Mouse (Mus musculus) ES-E14 (cell line): Measurements from ENCODE around the gene Zfp984. TPM values are rescaled to one million over a fixed set of nuclear protein-coding genes. Genes with fewer than 3 reads are reported as not detected.
"Not testable (repeated sequence)": the region's sequence is repeated elsewhere in the genome, so short reads cannot be mapped to it uniquely, and the experiment has no call there.

ENCODE experiments used
- DNase-seq: peaks from one replicate; pipeline ENCODE4 v3.0.0-alpha.2; 2013; ENCODE audit warnings: low read depth, low spot score
- H3K27ac ChIP-seq: 2 replicates; pipeline ENCODE4 v1.5.1; 2012; ENCODE audit warnings: low read depth, mild to moderate bottlenecking, low read length, moderate library complexity, mixed read lengths; ENCODE audit not compliant: poor library complexity, insufficient read depth, severe bottlenecking
- H3K36me3 ChIP-seq: 2 replicates; pipeline ENCODE4 v1.6.1; 2012; ENCODE audit warnings: mild to moderate bottlenecking, low read length, moderate library complexity, mixed read lengths; ENCODE audit not compliant: control insufficient read depth, poor library complexity, insufficient read depth, severe bottlenecking
- H3K4me1 ChIP-seq, 2 experiments: fragments of 150-350 bp in 1 of 2; sonication (generic) in 1 of 2; 2 replicates each; pipeline ENCODE4 v1.6.1; 2012; ENCODE audit warnings: low read length in 2 of 2, mild to moderate bottlenecking in 1 of 2, mixed read lengths in 1 of 2; ENCODE audit not compliant: control insufficient read depth in 2 of 2, insufficient read depth in 2 of 2, poor library complexity in 1 of 2
- H3K4me3 ChIP-seq, 2 experiments: fragments of 150-350 bp in 1 of 2; sonication (generic) in 1 of 2; 2 replicates each; pipeline ENCODE4 v1.5.1; 2012; ENCODE audit warnings: low read length in 2 of 2, low read depth in 1 of 2, mild to moderate bottlenecking in 1 of 2, mixed read lengths in 1 of 2; ENCODE audit not compliant: insufficient read depth in 1 of 2, poor library complexity in 1 of 2, severe bottlenecking in 1 of 2
- H3K9ac ChIP-seq: 2 replicates; pipeline ENCODE4 v1.6.1; 2012; ENCODE audit warnings: low read depth, mild to moderate bottlenecking, low read length, mixed read lengths; ENCODE audit not compliant: poor library complexity, insufficient read depth, severe bottlenecking
- H3K9me3 ChIP-seq: fragments of 150-350 bp; sonication (generic); 2 replicates; pipeline ENCODE4 v1.6.1; 2012; ENCODE audit warnings: low read depth, mild to moderate bottlenecking, low read length; ENCODE audit not compliant: control insufficient read depth, insufficient read depth
- CHD2 ChIP-seq: IDR thresholded peaks from 2 replicates; pipeline ENCODE4 v1.6.1; 2014; ENCODE audit warnings: mild to moderate bottlenecking, low read depth, low read length, inconsistent platforms
- HCFC1 ChIP-seq: IDR thresholded peaks from 2 replicates; pipeline ENCODE4 v1.6.1; 2012; ENCODE audit warnings: low read length, inconsistent platforms, borderline replicate concordance; ENCODE audit not compliant: insufficient read depth
- MAFK ChIP-seq: IDR thresholded peaks from 2 replicates; pipeline ENCODE4 v1.6.1; 2014; ENCODE audit warnings: mild to moderate bottlenecking, low read depth, low read length, inconsistent platforms; ENCODE audit not compliant: insufficient read depth
- ZC3H11A ChIP-seq: IDR thresholded peaks from 2 replicates; pipeline ENCODE4 v1.6.1; 2012; ENCODE audit warnings: low read depth, mild to moderate bottlenecking, inconsistent platforms, low read length, borderline replicate concordance
- ZNF384 ChIP-seq: IDR thresholded peaks from 2 replicates; pipeline ENCODE4 v1.6.1; 2012; ENCODE audit warnings: low read depth, low read length, inconsistent platforms
- in situ Hi-C, 2 experiments: fragments of 600-800 bp; cut with MboI; formaldehyde crosslinking; loops; one replicate each; pipeline ENCODE4 v1.15.1; 2025; ENCODE audit warnings: low sequenced_read_pairs in 2 of 2, inconsistent platforms in 1 of 2; ENCODE audit not compliant: unreplicated experiment in 2 of 2
- total RNA-seq: library from RNA; depleted of rRNA; stranded (reverse); fragments of 300-350 nt; gene quantifications from 2 replicates; pipeline ENCODE4 v1.2.3, GENCODE M21; 2012

Gene Zfp984
- total RNA-seq, 1 experiment: 42.6 TPM

DNA sequence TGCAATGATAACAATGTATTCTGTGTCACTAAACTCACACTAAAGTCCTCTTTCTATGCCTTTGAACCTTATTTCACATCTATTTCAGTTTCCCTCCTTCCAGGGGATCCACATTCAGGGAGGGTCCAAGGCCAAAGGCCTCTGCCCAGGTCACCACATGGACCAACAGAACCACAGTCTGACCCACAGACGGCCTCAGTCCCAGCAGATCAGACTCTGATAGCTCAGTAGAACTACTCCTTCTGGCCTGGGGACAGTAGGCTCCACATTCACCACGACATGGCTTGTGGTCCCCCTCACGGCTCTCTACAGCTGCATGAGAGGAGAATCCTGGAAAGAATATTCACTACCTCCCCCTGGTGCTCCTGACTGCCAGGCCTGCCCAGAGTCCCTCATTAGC is 33.3 kb upstream of the Zfp984 start:
- no peaks in the 10 kb centered on the region for H3K9me3 ChIP-seq
- in situ Hi-C loops: no loop called here
- H3K9ac ChIP-seq: no peak overlapping the region
- no peak overlapping the region for H3K27ac ChIP-seq
- TF ChIP-seq ZC3H11A (no peak), CHD2 (no peak), ZNF384 (no peak), MAFK (no peak), HCFC1 (no peak)
- no peak for DNase-seq
- no peaks in the 10 kb centered on the region for H3K36me3 ChIP-seq
- no peaks in the 10 kb centered on the region for H3K4me1 ChIP-seq
- no peak overlapping the region for H3K4me3 ChIP-seq

DNA sequence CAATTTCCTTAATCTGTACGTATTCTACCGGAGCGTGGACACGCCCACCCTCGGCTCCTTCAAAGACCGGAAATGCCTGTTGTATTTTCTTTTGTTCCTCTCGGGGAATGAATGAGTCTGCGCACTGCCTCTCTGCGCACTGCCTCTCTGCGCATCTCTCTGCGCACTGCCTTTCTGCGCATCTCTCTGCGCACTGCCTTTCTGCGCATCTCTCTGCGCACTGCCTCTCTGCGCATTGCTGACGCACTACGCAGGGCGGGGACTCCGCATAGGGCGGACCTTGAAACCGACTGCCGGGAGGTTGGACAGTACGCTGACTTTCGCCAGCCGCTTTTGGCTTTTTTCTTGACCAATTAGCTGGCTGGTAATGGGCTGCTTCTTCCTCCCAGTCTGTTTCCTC is 29.7 kb upstream of the Zfp984 start:
- H3K36me3 ChIP-seq, H3K27ac ChIP-seq, H3K9ac ChIP-seq, H3K9me3 ChIP-seq, DNase-seq, H3K4me3 ChIP-seq, H3K4me1 ChIP-seq, in situ Hi-C loops: not testable (repeated sequence)

DNA sequence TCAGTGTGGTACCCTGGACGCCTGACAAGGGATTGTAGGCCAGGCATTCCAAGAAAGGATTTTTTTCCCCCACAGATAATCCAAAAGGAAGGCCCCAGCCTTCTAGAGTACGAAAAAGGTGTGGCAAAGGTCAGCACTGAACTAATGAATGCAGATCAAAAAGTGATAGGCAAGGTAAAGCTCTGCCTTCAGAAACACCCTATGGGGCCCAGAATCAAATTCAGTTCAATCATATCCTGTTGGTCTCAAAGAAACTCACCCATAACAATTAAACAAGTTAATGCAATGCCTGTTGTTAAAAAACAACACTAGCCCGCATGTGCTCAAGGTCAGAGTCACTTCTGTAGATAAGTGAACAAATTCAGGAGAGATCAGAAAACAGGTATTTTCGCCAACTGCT is 14.8 kb upstream of the Zfp984 start:
- Histone ChIP-seq H3K27ac (no peak overlapping the region), H3K9me3 (peaks cover 5% of the 10 kb centered on the region), H3K4me3 (no peak overlapping the region), H3K9ac (no peak overlapping the region), H3K4me1 (no peaks in the 10 kb centered on the region), H3K36me3 (no peaks in the 10 kb centered on the region)
- DNase-seq: no peak
- no peak for TF ChIP-seq ZNF384
- TF ChIP-seq CHD2: no peak
- no peak for TF ChIP-seq HCFC1
- TF ChIP-seq ZC3H11A: no peak
- TF ChIP-seq MAFK: no peak
- in situ Hi-C loops: loop anchor here in 1 of 2 experiments (25.0 kb wide), 1 partner anchor 387 kb away; no protein-coding TSS in a partner anchor

DNA sequence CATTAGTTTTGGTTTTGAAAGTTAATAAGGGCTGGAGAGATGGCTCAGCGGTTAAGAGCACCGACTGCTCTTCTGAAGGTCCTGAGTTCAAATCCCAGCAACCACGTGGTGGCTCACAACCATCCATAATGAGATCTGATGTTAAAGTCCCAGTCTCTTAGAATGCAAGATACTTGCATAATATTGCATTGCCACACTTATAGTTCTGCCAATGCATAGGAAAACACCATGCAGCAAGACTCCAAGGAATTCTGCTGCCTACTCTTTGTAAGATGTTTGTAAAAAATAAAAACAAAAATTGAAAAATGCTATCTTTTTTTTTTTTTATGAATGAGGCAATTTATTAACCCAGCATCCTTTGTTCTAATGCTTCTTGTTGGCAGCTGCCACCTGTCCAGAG is 11.8 kb upstream of the Zfp984 start:
- H3K27ac ChIP-seq, H3K9me3 ChIP-seq: not testable (repeated sequence)
- in situ Hi-C loops: loop anchor here in 1 of 2 experiments (25.0 kb wide), 1 partner anchor 384 kb away; no protein-coding TSS in a partner anchor

DNA sequence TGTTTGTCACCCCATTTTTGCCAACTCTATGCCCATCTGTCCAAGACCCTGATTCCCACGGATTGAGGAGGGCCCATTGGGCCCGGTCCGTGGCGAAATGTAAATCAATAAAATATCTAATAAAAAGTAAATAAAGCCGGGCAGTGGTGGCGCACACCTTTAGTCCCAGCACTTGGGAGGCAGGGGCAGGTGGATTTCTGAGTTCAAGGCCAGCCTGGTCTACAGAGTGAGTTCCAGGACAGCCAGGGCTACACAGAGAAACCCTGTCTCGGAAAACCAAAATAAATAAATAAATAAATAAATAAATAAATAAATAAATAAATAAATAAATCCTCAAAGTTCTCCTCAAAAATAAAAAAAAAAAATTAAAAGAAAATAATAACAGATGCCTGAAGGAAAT is 10.1 kb upstream of the Zfp984 start:
- in situ Hi-C loops: loop anchor here (10.0 to 25.0 kb wide), 2 partner anchors 382 to 385 kb away; no protein-coding TSS in a partner anchor
- DNase-seq, H3K9ac ChIP-seq, H3K9me3 ChIP-seq, H3K4me3 ChIP-seq, H3K27ac ChIP-seq, H3K36me3 ChIP-seq, H3K4me1 ChIP-seq: not testable (repeated sequence)

More for the DNA sequence above, 11.8 kb upstream of the Zfp984 start:
- H3K36me3 ChIP-seq, DNase-seq, H3K9ac ChIP-seq, H3K4me3 ChIP-seq, H3K4me1 ChIP-seq: not testable (repeated sequence)
